Mouse (Mus musculus): ENCODE measurements at regions not wholly inside any gene's neighbourhood (a gene's known extent, or its start where the extent isn't known, plus 50 kb on each side); places are given as distances from the start of the nearest gene placed in this dataset.

GRCm38 (mm10) chr8:92286841-92287811 lies 70.3 kb upstream of the Irx5 start:
- no peak for TF ChIP-seq CHD2 (IDR thresholded peaks at IDR 0.05; ENCODE audit: low read depth, low read length)
- no peak for TF ChIP-seq ZNF384 (IDR thresholded peaks at IDR 0.05; ENCODE audit: low read depth, low read length)
- TF ChIP-seq HCFC1 (IDR thresholded peaks at IDR 0.05; ENCODE audit: borderline replicate concordance, insufficient read depth, low read length) = no peak
